ENCODE assay signal across 12 mouse cellular contexts in genomic region chr4:127763736-127764135, GRCm38 (mm10).
DNase-seq lines count a peak whose midpoint lies in the region.
"Had no signal": no experiment of that assay in that cellular context is flagged by ENCODE, and none has a peak within 500 bp of the region (broad histone marks: within the 10 kb centered on the region; RNA-seq: fewer than 3 reads in every experiment).

No protein-coding gene starts in this region.

- peak; percentile 13 to 31 for DNase-seq in frontal cortex, postnatal 10 days (ENCODE audit: low spot score in 2 of 2)
- DNase-seq in layer of hippocampus, adult 18-20 months (ENCODE audit: low spot score in 2 of 2), result peak; percentile 66 to 79
- DNase-seq in left cerebral cortex, adult 8-10 months (ENCODE audit: low spot score in 2 of 2), result peak; percentile 12 to 62
- DNase-seq in right cerebral cortex, postnatal 14 days, result peak; percentile 16
- DNase-seq in heart, adult 8-10 months (ENCODE audit: low spot score), result no peak
- DNase-seq in spleen, postnatal 10 days (ENCODE audit: low spot score in 2 of 2), result no peak
- no peak for DNase-seq in testis, postnatal 10 days (ENCODE audit: low spot score)
- DNase-seq: cerebellum, postnatal 36 days; gastrocnemius, adult 2 months; heart, adult 18-20 months; kidney, adult 9 months; thymus, postnatal 36 days had no signal

Comparison
In these comparisons a context has a peak if more than half of its experiments do, and no peak if none do; other contexts are left out.
1. DNase-seq: peak in frontal cortex, postnatal 10 days (2 of 2), layer of hippocampus, adult 18-20 months (2 of 2), left cerebral cortex, adult 8-10 months (2 of 2) and right cerebral cortex, postnatal 14 days (single experiment); none in heart, adult 8-10 months (single experiment), spleen, postnatal 10 days (0 of 2) and testis, postnatal 10 days (single experiment).